Mouse (Mus musculus): ENCODE measurements around the gene Rftn1. TPM values are rescaled to one million over a fixed set of nuclear protein-coding genes. Genes with fewer than 3 reads are reported as not detected.
"Not testable (repeated sequence)": the region's sequence is repeated elsewhere in the genome, so short reads cannot be mapped to it uniquely, and the experiment has no call there.

The Rftn1 gene
- total RNA-seq, 2 experiments from 2014 or later, result 9.7 to 11.5 TPM

- no peak for DNase-seq (ENCODE audit: low spot score in 2 of 2)
These were observed 55.0 kb downstream of the Rftn1 start for GRCm38 (mm10) chr17:50135466-50135865.

GRCm38 (mm10) chr17:50131698-50132097 is 58.8 kb downstream of the Rftn1 start:
- DNase-seq (ENCODE audit: low spot score in 2 of 2), result no peak

- no peak for DNase-seq (ENCODE audit: low spot score in 2 of 2)
These were observed 60.1 kb downstream of the Rftn1 start for GRCm38 (mm10) chr17:50130421-50130820.

GRCm38 (mm10) chr17:50128392-50128791 is 62.1 kb downstream of the Rftn1 start:
- DNase-seq (ENCODE audit: low spot score in 2 of 2), result no peak

GRCm38 (mm10) chr17:50127045-50127813 is 63.2 kb downstream of the Rftn1 start:
- no peak for DNase-seq (ENCODE audit: low spot score in 2 of 2)

- DNase-seq (ENCODE audit: low spot score in 2 of 2), result no peak
These were observed 63.9 kb downstream of the Rftn1 start for GRCm38 (mm10) chr17:50126545-50126944.

- DNase-seq (ENCODE audit: low spot score in 2 of 2), result no peak
These were observed 64.6 kb downstream of the Rftn1 start for GRCm38 (mm10) chr17:50125900-50126299.

- no peak for DNase-seq (ENCODE audit: low spot score in 2 of 2)
These were observed 65.2 kb downstream of the Rftn1 start for GRCm38 (mm10) chr17:50125245-50125798.

GRCm38 (mm10) chr17:50124708-50125107 is 65.8 kb downstream of the Rftn1 start:
- DNase-seq (ENCODE audit: low spot score in 2 of 2), result no peak

GRCm38 (mm10) chr17:50122555-50122954 is 67.9 kb downstream of the Rftn1 start:
- DNase-seq (ENCODE audit: low spot score in 2 of 2), result no peak

- no peak for DNase-seq (ENCODE audit: low spot score in 2 of 2)
These were observed 70.4 kb downstream of the Rftn1 start for GRCm38 (mm10) chr17:50120098-50120497.

- DNase-seq (ENCODE audit: low spot score in 2 of 2), result no peak
These were observed 73.0 kb downstream of the Rftn1 start for GRCm38 (mm10) chr17:50117461-50117860.

- DNase-seq (ENCODE audit: low spot score in 2 of 2), result no peak
These were observed 73.5 kb downstream of the Rftn1 start for GRCm38 (mm10) chr17:50116980-50117379.

GRCm38 (mm10) chr17:50116401-50116800 is 74.1 kb downstream of the Rftn1 start:
- not testable (repeated sequence) for DNase-seq (ENCODE audit: low spot score in 2 of 2)

- not testable (repeated sequence) for DNase-seq (ENCODE audit: low spot score in 2 of 2)
These were observed 74.8 kb downstream of the Rftn1 start for GRCm38 (mm10) chr17:50115716-50116115.

- no peak for DNase-seq (ENCODE audit: low spot score in 2 of 2)
These were observed 75.8 kb downstream of the Rftn1 start for GRCm38 (mm10) chr17:50114659-50115058.

- no peak for DNase-seq (ENCODE audit: low spot score in 2 of 2)
These were observed 79.6 kb downstream of the Rftn1 start for GRCm38 (mm10) chr17:50110650-50111415.

- no peak for DNase-seq (ENCODE audit: low spot score in 2 of 2)
These were observed 83.7 kb downstream of the Rftn1 start for GRCm38 (mm10) chr17:50106811-50107210.

- no peak for DNase-seq (ENCODE audit: low spot score in 2 of 2)
These were observed 86.3 kb downstream of the Rftn1 start for GRCm38 (mm10) chr17:50104131-50104530.

GRCm38 (mm10) chr17:50101416-50101815 is 89.1 kb downstream of the Rftn1 start:
- no peak for DNase-seq (ENCODE audit: low spot score in 2 of 2)

GRCm38 (mm10) chr17:50100070-50100469 is 90.4 kb downstream of the Rftn1 start:
- DNase-seq (ENCODE audit: low spot score in 2 of 2), result no peak

- no peak for DNase-seq (ENCODE audit: low spot score in 2 of 2)
These were observed 91.1 kb downstream of the Rftn1 start for GRCm38 (mm10) chr17:50099378-50099777.

All from adrenal gland, adult 18-20 months (tissue).